Mouse (Mus musculus) left cerebral cortex, adult 2 months (tissue): ENCODE data around the gene Dip2b. TPM values are rescaled to one million over a fixed set of nuclear protein-coding genes. Genes with fewer than 3 reads are reported as not detected.

ENCODE experiments used
- DNase-seq, 2 experiments: peaks; one replicate each; pipeline ENCODE4 v3.0.0; 2021 to 2022; ENCODE audit warnings: low spot score in 2 of 2, mixed read lengths in 1 of 2; ENCODE audit errors: extremely low spot score in 1 of 2
- H3K27ac ChIP-seq: fragments of 200-600 bp; 2 replicates; pipeline ENCODE4 v1.8.1; 2022
- H3K4me3 ChIP-seq: fragments of 200-600 bp; 2 replicates; pipeline ENCODE4 v1.8.1; 2022
- CTCF ChIP-seq: fragments of 200-600 bp; IDR thresholded peaks from 2 replicates; pipeline ENCODE4 v1.8.1; 2022; ENCODE audit warnings: antibody characterized with exemption, mild to moderate bottlenecking, moderate library complexity
- intact Hi-C: fragments of 180-260 bp; cut with DNase I; formaldehyde crosslinking; loops from one replicate; pipeline ENCODE4 v1.15.1; 2025
- total RNA-seq, 2 experiments: library from RNA; stranded (reverse); gene quantifications; 2 replicates each; pipeline ENCODE4 v1.2.3; 2021

Dip2b gene
- total RNA-seq, 2 experiments from 2014 or later, result 62.6 to 71.3 TPM

DNA sequence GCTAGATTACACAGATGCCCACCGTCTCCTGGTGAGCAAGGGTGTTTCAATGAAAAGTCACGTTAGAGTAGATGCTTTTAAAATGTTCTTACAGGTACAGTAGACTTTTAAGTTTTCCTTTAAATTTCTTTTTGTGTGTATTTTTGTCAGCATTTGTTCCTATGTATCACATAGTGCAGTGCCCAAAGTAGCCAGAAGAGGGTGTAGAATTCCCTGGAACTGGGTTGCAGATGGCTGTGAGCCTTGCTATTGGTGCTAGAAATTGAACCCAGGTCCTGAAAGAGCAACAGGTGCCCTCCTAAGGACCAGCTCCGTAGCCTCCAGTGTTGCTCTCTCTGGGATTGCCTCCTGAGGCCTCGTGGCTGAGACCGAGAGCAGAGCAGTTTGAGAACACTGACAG, 150.1 kb downstream of the Dip2b start:
- Histone ChIP-seq H3K4me3 (no peak overlapping the region), H3K27ac (no peak overlapping the region)
- DNase-seq, result no peak
- intact Hi-C loops, result no loop called here
- peak; percentile 34 for TF ChIP-seq CTCF

DNA sequence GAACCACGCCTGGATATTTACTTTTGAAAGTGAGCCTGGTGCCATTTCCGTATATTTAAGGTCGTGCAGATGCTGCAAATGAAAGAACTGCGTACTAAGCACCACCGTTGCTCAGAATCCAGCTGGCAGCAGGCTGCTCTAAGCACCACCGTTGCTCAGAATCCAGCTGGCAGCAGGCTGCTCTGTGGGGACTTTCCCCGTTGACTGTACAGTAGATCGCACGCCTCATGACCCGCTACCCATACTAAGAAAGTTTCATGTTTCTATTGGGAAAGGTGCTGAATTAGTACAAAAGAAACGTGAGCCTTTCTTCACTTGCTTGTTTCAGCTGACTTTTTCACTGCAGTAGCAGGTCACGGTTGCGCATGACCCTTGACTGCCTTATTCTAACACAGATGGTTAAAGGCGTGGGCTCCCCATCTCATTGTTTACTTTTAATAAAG, 150.5 kb downstream of the Dip2b start:
- H3K4me3 ChIP-seq, result no peak overlapping the region
- TF ChIP-seq CTCF, result no peak
- intact Hi-C loops, result no loop called here
- no peak overlapping the region for H3K27ac ChIP-seq
- no peak for DNase-seq

DNA sequence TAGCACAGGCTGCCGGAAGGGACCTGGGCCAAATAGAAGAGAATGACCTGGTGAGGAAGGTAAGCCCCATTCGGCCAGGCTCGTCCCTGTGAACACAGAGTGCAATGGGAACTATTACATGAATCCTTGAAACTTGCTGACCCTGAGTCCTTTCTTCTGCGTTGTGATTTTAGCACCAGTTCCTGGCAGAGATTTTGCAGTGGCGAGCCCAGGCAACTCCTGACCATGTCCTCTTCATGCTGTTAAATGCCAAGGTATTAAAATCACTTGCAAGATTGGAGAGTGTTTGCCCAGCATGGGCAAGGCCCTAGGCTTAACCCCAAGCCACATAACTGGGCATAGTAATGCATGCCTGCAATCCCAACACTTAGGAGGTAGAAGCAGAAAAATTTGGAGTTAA, 151.6 kb downstream of the Dip2b start:
- Histone ChIP-seq H3K27ac (no peak overlapping the region), H3K4me3 (no peak overlapping the region)
- intact Hi-C loops, result no loop called here
- TF ChIP-seq CTCF, result no peak
- no peak for DNase-seq

DNA sequence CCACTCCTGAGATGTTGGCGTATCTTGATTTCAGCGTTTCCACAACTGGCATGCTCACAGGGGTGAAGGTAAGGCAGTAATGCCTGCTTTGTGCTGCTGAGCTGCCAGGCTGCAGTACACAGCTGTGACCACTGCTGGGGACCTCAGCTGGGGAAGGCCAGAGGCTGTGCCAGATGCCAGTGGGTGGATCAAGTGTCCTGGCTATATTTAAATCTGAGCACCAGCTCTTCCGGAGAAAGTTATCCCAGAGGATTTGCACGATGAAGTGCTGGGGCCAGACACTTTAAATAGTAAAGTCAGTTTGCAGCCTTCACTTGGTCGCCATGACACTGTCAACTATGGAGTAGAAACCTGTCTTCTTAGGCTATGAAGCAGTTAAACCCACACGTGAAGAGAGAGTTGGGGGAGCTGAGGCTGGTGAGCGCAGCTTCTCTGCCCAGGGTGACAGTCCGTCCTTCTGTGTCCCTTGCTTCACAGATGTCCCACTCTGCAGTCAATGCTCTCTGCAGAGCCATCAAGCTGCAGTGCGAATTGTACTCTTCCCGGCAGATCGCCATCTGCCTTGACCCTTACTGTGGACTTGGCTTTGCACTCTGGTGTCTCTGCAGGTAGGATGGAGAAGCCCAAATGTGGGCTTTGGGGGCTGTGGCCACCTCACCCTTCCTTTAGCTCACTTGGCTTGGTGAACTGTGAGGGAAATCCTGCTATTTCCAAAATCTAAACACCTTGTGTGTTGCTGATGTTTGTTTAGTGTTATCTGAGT, 160.7 kb downstream of the Dip2b start:
- intact Hi-C loops, result no loop called here
- Histone ChIP-seq H3K4me3 (no peak overlapping the region), H3K27ac (peak overlapping the region; percentile 78)
- TF ChIP-seq CTCF, result peak; percentile 42
- DNase-seq, result no peak

DNA sequence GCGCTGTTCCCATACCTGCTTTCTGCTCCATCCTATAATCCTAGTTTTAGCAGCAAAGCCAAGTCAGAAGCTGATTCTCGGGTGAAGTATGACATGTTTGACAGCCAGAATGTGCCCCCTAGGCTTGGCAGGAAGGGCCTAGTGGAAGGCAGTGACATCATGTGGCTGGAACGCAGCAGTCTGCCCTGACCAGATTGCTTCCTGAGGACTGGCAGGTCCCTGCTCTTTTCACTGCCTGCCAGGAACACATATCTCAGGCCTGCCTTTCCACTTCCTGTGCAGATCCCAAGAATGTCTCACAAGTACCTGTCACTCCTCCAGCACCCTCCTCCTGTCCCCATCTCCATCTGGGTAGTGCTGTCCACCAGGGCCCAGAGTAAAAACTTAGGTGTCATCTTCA, 161.3 kb downstream of the Dip2b start:
- H3K4me3 ChIP-seq, result no peak overlapping the region
- DNase-seq, result no peak
- intact Hi-C loops, result no loop called here

DNA sequence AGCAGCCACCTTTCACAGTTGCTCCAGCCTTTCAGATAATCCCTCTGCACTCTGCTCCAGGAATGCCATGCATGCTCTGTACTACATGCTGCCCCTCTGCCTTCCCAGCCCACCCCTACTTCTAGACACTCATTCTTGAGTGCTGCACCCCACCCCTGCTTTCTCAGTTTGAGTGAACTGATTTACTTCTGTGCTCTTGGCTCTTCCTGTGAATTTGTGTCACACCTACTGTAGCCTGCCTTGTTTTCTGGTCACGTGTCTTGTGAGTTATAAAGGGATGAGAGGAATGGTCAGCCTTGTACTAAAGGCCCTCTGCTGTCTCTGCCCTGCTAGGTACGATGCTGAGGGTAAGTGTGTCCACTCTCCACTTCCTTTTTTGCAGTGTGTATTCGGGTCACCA, 163.3 kb downstream of the Dip2b start:
- Histone ChIP-seq H3K27ac (peak overlapping the region; percentile 86), H3K4me3 (no peak overlapping the region)
- DNase-seq, result no peak
- TF ChIP-seq CTCF, result no peak
- intact Hi-C loops, result no loop called here

More for the DNA sequence above, 161.3 kb downstream of the Dip2b start:
- H3K27ac ChIP-seq, result peak overlapping the region; percentile 78
- TF ChIP-seq CTCF, result no peak

DNA sequence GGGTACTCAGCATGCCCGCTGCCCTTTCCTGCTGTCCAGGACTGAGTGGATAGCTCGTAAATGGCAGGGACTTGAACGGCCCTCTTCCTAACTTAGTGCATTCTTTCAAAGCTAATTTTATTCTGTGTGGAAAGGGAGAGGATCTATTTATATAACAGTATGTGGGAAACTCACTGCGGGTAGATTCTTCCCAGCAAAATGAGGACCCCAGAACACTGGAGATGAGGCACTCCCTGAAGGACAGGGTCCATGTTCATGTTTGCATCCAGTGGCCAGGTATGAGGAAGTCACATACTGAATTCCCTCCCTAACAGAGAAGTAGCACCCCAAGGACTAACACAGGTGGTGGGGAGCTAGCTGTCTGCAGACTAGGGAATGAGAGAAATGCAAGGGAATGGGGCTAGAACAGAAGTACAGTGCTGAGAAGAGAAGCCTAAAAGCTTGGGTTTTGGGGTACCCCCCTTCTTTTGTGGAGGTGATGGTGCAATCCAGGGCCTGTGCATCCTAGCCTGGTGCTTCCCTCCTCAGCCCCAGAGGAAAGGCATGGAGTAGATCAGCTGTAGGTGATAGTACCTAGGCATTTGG, 164.1 kb downstream of the Dip2b start:
- TF ChIP-seq CTCF, result no peak
- H3K27ac ChIP-seq, result peak overlapping the region; percentile 86
- no peak overlapping the region for H3K4me3 ChIP-seq
- intact Hi-C loops, result no loop called here
- DNase-seq, result no peak

DNA sequence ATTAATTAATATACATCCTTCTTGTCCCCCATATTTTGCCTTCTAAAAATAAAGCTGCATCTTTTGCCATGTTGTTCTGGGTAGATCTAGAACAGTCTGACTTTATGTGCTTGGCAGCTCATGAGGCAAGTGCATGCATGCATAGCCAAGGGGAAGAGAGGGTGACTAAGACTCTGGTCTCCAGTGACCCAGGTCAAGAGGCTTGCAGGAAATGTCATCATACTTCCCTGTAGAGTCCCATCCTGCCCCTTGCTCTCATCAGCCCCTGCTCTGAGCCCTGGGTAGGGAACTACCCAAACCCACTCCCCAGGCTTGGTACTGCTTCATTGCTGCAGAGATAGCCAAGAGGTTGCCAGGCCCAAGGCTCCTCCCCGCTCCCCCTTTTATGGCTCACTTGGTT, 166.1 kb downstream of the Dip2b start:
- Histone ChIP-seq H3K27ac (peak overlapping the region; percentile 67), H3K4me3 (no peak overlapping the region)
- no peak for DNase-seq
- TF ChIP-seq CTCF, result no peak
- intact Hi-C loops, result no loop called here

DNA sequence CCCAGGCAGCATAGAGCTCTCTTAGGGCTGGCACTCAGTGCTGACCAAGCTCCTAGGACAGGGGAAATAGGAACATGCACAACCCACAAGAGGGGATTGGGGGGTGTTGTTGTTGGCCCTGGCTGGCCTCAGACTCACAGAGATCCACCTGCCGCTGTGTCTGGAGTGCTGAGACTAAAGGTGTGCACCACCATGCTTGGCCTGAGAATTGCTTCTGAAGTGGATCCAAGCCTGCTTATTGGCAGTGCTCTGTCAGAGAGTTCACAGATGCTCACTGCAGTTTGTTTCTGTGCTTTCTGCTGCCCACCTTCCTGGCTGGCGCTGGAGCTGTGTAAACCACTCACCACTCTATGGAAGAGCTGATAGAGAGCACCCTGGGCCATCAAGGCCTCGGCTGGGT, 171.5 kb downstream of the Dip2b start:
- H3K4me3 ChIP-seq, result no peak overlapping the region
- TF ChIP-seq CTCF, result no peak
- intact Hi-C loops, result no loop called here
- peak overlapping the region; percentile 25 for H3K27ac ChIP-seq
- no peak for DNase-seq

DNA sequence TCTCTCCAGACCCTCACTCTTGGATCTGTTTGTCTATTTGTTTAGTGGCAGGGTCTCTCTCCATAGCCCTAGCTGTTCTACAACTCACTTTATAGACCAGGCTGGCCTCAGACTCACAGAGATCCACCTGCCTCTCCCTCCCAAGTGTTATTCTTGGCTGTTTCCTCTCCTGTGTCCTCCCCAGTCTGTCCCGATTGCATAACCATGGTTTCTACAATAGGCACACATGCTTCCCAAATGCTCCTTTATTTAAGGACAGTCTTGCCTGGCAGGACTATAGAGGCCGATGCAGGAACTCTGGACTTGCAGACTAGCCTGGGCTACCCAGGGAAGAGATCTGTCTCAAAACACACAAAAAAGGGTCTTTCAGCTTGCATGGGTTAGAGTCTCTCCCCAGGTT, 174.9 kb downstream of the Dip2b start:
- no peak for DNase-seq
- H3K27ac ChIP-seq, result peak overlapping the region; percentile 71
- intact Hi-C loops, result no loop called here
- no peak for TF ChIP-seq CTCF
- H3K4me3 ChIP-seq, result no peak overlapping the region

DNA sequence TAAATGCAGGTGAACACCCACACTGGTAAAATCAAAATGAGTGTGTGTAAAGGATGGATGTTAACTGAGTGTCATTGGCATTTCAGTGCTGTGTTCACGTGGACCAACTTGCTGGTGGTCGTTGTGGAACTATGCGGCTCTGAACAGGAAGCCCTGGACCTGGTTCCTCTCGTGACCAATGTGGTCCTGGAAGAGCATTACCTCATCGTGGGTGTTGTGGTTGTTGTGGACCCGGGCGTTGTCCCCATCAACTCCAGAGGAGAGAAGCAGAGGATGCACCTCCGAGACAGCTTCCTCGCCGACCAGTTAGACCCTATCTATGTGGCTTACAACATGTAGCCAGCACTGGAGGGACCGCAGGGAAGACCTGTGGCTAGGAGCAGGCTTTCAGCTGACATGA, 176.6 kb downstream of the Dip2b start:
- no peak for TF ChIP-seq CTCF
- no peak for DNase-seq
- intact Hi-C loops, result no loop called here
- Histone ChIP-seq H3K27ac (peak overlapping the region; percentile 30; the same call in 1 of the 2 replicates), H3K4me3 (no peak overlapping the region)

DNA sequence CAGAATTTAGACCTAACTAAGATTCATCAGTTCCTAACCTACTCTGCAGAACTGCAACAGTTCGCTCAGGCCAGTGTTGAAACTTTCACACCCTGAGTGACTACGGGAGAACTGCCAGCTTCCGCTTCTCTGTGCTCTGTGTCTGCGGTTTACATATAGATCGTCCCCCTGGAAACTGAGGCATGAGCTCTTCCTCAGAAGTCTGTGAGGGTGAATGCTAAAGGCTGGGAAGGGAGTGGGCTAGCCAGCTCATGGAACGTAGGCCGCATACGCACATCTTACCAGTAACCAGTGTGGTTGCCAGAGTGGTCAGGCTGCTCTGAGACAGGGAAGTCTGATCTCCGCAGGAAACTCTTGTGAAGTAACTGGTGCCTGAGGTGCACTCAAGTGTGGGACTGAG, 177.7 kb downstream of the Dip2b start:
- no peak for TF ChIP-seq CTCF
- intact Hi-C loops, result no loop called here
- no peak overlapping the region for H3K4me3 ChIP-seq
- DNase-seq, result no peak
- H3K27ac ChIP-seq, result peak overlapping the region; percentile 13; the same call in 1 of the 2 replicates

DNA sequence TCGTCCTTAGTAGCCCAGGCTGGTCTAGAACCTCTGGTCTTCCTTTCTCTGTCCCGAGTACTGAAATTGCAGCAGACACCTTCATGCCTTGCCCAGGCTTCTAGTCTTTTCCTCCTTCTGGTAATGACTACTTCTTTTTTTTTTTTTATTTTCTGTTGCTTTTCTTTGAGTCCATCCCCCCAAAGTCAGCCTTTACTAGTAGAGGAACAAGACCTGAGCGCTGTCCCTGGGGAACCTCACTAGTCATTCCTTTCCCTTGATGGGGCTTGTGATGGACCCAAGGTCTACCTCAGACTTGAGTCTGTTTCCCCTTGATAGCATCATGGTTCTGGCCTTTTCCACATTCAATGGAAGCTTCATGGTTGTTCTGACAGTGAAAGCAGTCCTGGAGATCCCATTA, 179.6 kb downstream of the Dip2b start:
- TF ChIP-seq CTCF, result no peak
- DNase-seq, result no peak
- intact Hi-C loops, result no loop called here

More for the DNA sequence above, 179.6 kb downstream of the Dip2b start:
- Histone ChIP-seq H3K4me3 (no peak overlapping the region), H3K27ac (no peak overlapping the region)
